Mouse (Mus musculus): Measurements from ENCODE around the gene Sec16a.

Sec16a gene

DNA sequence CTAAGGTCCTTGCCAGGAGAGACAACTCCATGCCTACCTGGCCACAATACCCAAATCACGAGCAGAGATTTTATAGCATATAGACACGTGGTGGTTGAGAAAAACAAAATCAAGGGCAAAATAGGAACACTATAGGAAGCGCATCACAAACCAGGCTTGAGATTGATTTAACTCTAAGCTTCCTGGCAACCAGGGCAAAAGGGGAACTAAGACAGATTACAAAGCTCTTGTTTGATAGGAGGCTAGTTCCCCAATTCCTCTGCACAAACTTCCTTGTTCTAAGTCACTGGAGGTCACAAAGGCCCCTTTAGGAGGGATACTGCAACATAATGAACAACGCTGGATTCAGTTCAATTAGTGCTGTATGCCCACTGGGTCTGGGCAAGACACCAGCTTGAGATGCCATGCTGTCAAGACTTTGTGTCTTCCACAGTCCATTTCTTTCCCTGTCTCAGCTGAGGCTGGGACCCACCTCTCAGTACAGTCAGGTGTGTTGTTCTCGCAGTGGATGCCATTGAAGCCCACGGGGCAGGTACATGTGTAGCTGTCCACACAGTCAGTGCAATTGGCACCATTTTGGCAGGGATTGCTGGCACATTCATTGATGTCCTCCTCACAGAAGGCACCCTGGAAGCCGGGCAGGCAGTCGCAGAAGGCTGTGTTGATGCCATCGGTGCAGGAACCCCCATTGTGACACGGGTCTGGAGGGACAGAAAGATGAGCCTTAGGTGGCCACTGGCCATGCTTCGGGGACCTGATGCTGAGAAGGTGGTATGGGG, 27.5 kb upstream of the Sec16a start:
- DNase-seq, result no peak

DNA sequence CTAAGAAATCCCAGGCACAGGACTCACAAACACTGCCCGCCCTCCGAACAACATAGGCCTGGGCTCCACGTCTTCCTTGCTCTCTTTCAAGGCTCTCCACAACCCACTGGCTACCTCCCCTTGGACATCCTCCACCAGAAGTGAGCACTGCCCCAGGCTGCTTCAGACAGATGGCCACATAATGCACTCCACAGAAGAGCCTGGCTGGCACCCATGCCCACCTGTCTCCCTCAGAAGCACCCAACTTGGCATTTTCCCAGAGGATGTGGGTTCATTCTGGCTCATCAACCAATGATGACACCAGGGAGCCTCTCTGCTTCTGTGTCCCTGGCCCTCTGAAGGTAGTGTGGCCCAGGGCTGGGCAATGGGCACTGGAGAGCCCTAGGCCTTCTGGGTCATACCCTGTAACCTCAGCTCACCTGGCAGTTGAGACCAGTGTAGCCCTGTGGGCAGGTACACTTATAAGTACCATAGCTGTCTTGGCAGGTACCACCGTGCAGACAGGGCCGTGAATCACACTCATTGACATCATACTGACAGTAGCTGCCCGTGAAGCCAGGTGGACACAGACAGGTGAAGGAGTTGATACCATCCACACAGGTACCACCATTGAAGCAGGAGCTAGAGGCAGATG, 26.8 kb upstream of the Sec16a start:
- no peak for DNase-seq

DNA sequence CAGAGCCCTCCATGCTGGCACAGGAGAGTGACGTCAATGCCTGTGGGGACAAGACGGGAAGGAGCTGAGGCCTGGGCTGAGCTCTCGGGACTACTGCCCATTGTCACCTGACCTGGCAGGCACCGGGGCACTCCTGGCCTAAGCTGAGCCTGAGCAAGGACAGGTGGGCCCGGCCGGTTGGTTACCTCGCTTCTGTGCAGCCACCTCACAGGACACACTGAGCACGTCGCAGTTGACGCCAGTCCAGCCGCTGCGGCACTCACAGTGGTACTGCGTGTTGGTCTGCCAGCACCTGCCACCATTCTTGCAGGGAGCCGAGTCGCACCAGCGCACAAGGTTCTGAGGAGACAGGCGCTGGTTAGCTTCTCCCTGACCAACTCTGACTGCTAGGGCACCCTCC, 26.0 kb upstream of the Sec16a start:
- DNase-seq, result no peak

GRCm38 (mm10) chr2:26468376-26468775, 23.4 kb upstream of the Sec16a start:
- no peak for DNase-seq

DNA sequence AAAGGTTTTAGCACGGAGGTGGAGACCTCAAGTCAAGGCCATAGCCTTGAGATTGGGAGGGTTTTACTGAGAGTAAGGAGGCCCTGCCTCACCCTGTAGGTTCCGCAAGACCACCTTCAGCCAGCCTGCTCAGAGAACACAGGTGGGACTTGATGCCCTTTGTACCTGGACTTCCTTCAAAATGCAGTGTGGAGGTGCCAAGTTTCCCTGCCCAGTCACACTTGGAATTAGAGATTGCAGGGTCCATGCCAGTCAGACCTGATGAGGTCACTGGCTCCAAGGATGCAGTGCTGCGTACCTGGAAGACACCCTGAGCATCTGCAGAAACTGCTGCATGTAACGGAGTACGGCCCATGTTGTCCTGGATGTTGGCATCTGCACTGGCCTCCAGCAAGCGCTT, 18.4 kb upstream of the Sec16a start:
- DNase-seq, result no peak

DNA sequence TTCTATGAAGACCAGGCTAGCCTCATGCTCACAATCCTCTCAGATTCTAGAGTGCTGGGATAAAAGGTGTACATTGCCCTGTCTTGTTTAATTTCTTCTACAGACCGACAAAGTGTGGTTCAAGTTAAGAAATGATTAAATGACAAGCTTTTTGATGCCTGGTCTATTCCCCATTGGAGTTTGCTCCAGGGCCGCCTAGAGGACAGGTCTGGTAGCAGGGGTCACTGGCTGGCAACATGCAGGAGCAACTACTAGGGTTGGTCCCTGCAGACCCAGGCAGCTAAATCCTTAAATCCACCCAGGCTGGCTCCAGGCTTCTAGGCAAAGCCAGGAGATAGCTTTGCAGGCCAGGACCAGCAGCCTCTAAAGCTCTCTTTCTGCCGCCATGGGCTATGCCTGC, 18.0 kb upstream of the Sec16a start:
- DNase-seq, result no peak

- DNase-seq, result no peak
Observed at GRCm38 (mm10) chr2:26461667-26462066, 16.7 kb upstream of the Sec16a start.

- no peak for DNase-seq
Observed at GRCm38 (mm10) chr2:26460837-26461236, 15.8 kb upstream of the Sec16a start.

DNA sequence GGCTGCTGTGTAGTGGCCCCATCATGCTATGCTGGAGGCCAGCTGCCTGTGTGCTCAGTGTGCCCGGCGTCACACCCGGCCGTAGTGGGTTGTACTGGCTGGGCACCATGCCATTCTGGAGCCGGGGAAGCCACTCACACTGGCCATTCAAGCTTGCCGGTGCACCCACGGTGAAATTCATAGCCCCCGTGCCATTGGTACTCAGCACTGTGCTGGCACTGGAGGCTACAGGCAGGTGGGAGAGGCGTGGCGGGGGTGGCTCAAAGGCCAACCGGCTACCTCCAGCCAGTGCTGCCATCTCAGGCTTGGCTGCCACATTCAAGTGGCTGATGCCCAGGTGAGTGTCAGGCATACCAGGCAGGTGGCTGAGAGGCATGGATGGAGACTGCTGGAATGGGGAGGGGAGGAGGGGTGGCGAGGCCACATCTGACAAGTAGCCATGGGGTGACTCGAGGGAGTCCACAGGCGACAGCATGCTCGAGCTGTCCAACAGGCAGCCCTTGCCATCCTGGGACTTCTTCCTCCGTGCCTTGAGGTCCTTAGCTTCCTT, 15.2 kb upstream of the Sec16a start:
- no peak for DNase-seq

- peak; percentile 50 for DNase-seq
Observed at GRCm38 (mm10) chr2:26459478-26459877, 14.5 kb upstream of the Sec16a start.

- peak; percentile 62 for DNase-seq
Observed at GRCm38 (mm10) chr2:26458402-26459124, 13.5 kb upstream of the Sec16a start.

DNA sequence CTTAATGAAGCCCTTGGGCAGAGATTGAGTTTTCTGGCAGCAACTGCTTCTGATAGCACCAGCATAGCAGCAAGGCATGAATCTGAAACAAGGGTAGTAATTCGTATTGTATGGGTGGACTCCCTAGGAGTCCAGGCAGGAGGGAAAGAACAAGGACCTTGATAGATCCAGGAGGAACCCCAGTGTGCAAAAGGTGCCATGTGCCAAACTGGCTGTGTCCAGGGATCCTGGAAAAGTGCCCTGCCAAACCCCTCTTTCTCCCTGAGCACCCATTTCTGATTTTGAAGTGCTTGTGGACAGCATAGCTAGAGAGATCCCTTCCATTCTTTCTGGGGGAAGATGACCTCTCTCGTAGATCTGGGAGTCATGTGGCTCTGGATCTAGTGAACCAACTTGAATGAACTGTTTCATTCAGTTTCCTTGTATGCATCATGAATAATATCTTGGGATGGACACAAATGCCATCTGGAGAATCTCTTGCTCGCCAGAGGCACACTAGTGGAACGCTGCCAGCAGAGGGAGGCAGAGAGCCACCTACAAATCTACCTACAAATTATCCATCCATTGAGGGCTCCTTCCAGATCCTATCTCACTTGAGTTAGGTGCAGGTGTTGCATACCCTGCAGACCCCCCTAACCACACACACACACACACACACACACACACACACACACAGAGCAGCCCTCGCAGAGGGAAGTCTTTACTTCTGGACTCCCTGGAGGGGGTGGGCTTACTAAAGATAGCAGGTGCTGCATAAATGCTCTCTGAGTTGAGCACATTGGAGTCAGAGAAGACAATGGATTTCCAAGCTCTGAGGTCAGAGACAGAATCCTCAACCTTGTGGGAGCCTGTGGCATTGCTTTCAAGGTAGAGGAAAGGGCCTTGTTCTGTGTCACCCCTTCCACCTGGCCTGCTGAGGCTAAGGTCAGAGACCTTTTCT, 4.4 kb upstream of the Sec16a start:
- peak; percentile 81 for DNase-seq

- no peak for DNase-seq
Observed at GRCm38 (mm10) chr2:26447451-26447850, 2.4 kb upstream of the Sec16a start.

GRCm38 (mm10) chr2:26446671-26447070, 1.7 kb upstream of the Sec16a start:
- DNase-seq, result no peak

- DNase-seq, result peak; percentile 96
Observed at GRCm38 (mm10) chr2:26445666-26446445, 840 bp upstream of the Sec16a start.

DNA sequence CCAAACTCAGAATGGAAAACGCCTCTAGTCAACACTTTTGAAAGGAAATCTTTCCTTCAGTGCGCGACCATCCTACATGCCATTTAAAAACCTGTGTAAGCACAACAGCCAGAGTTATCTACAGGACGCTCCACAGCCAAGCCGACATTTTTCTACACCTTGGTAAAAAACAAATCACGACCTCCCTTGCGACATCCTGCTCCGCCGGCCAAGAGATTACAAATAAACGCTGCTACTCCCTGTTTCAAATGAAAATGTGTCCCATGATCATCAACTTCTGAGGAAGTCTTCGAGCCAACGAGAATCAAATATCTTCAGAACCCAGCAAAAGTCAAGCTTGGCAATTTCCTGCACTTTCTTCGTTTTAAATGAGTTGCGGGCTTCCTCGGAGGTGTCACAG, 648 bp downstream of the Sec16a start:
- no peak for DNase-seq

GRCm38 (mm10) chr2:26443876-26444275, 1.1 kb downstream of the Sec16a start:
- DNase-seq, result no peak

DNA sequence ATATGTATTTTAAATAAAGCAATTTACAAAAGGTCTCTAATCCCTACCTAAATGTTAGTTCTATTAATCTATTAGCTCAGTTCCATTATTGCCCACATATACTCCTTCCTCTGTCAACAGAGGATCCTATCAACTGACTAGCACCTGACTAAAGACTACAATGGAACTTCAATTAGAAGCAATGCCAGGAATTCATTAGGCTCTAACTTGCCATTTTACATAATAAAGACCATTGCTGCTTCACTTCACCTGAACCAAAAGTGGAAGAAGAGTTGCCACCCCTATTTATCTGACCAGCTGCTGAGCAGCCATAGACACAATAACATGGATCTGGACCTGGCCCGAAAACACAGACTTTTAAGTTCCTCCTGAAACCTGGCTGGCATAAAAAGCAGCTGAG, 2.2 kb downstream of the Sec16a start:
- DNase-seq, result no peak

DNA sequence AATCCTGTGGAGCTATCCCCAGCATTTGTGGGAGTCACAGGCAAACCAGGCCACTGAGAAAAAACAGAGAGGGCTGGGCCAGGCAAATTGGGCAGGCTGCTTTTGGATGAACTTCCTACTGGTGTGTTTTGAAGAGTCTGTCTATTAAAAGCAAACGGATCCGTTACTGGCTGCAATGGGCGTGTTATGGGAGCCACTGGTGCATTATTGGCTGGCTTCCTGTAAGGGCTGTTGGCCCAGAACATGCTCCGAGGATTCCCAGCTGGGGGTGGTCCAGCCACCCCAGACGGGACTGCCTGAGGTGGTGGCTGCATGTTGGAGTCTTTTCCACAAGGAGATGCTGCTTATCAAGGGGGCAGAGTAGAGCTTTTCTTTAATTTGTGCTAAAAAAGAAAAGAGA, 3.3 kb downstream of the Sec16a start:
- no peak for DNase-seq

DNA sequence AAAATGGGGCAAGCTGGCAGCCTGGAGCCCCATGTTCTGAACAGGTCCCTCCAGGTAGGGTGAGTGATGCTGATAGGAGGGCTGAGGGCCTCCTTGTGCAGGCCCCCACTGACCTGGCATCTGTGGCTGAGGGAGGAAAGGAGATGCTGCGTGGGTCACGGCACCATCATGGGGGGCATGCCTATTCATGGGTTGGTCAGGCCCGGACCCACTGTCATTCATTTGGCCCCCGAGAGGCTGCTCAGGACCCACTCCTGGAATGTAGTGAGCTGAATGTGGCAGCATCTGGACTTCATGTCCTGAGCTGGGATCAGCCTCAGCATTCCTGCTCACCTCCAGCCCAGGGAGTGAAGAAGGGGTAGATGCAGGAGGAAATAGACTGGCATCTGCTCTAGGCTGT, 3.8 kb downstream of the Sec16a start:
- no peak for DNase-seq

- DNase-seq, result no peak
Observed at GRCm38 (mm10) chr2:26439671-26440070, 5.3 kb downstream of the Sec16a start.

- no peak for DNase-seq
Observed at GRCm38 (mm10) chr2:26438373-26438772, 6.6 kb downstream of the Sec16a start.

Measured in embryo, embryonic 11 days (tissue).